Mouse (Mus musculus): ENCODE results near the gene Spef1.

Spef1 gene

GRCm38 (mm10) chr2:131125157-131125963, 61.7 kb downstream of the Spef1 start:
- DNase-seq (ENCODE audit: low read depth, low spot score): no peak

- DNase-seq (ENCODE audit: low read depth, low spot score): no peak
These were observed 62.9 kb downstream of the Spef1 start for GRCm38 (mm10) chr2:131124166-131124565.
